Mouse (Mus musculus) spleen, adult 2 months (tissue): ENCODE data around the gene Clybl. TPM values are rescaled to one million over a fixed set of nuclear protein-coding genes. Genes with fewer than 3 reads are reported as not detected.

Source experiments
- DNase-seq, 2 experiments: peaks; one replicate each; pipeline versions ENCODE4 v3.0.0 to v3.0.0-alpha.2; 2012 to 2021; ENCODE audit warnings: low spot score in 2 of 2, low read depth in 1 of 2
- H3K27ac ChIP-seq: fragments of 200-500 bp; 2 replicates; pipeline ENCODE4 v1.5.1; 2012; ENCODE audit warnings: low read length, inconsistent platforms; ENCODE audit not compliant: insufficient read depth
- H3K27me3 ChIP-seq: fragments of 200-500 bp; 2 replicates; pipeline ENCODE4 v1.6.1; 2012; ENCODE audit warnings: mild to moderate bottlenecking, moderate library complexity, low read length, inconsistent platforms; ENCODE audit not compliant: control insufficient read depth, insufficient read depth
- H3K36me3 ChIP-seq: fragments of 200-500 bp; 2 replicates; pipeline ENCODE4 v1.6.1; 2012; ENCODE audit warnings: mild to moderate bottlenecking, low read length, inconsistent platforms; ENCODE audit not compliant: control insufficient read depth, insufficient read depth
- H3K4me1 ChIP-seq: fragments of 200-500 bp; 2 replicates; pipeline ENCODE4 v1.6.1; 2011; ENCODE audit warnings: inconsistent platforms; ENCODE audit not compliant: control insufficient read depth, insufficient read depth, insufficient read length
- H3K4me3 ChIP-seq: fragments of 200-500 bp; 2 replicates; pipeline ENCODE4 v1.5.1; 2011; ENCODE audit warnings: mild to moderate bottlenecking, inconsistent platforms; ENCODE audit not compliant: insufficient read depth, insufficient read length; ENCODE audit errors: extremely low read depth
- CTCF ChIP-seq: fragments of 200-500 bp; IDR thresholded peaks from 2 replicates; pipeline ENCODE4 v1.5.1; 2011; ENCODE audit warnings: mild to moderate bottlenecking, inconsistent platforms; ENCODE audit not compliant: insufficient read depth, insufficient read length, insufficient replicate concordance; ENCODE audit errors: extremely low read depth
- POLR2A ChIP-seq: fragments of 200-500 bp; IDR thresholded peaks from 2 replicates; pipeline ENCODE4 v1.6.1; 2011; ENCODE audit warnings: low read depth, low read length, inconsistent platforms
- WGBS: fragments of 180-500 bp; shearing (Covaris S2); methylation state at CpG from one replicate; pipeline ENCODE4 v1.1.7; 2018; 5-methylcytosine and 5-hydroxymethylcytosine counted together
- polyA plus RNA-seq: library from polyadenylated mRNA; depleted of rRNA; stranded (reverse); fragments of >200 nt; gene quantifications from 2 replicates; pipeline ENCODE4 v1.2.3, GENCODE M21; 2012

Clybl gene
- polyA plus RNA-seq, 1 experiment: 2.1 TPM

GRCm38 (mm10) chr14:122181815-122182157 lies 282 bp downstream of the Clybl start:
- peak overlapping the region; percentile 24; the same call in 1 of the 2 replicates for H3K27ac ChIP-seq
- H3K27me3 ChIP-seq: no peaks in the 10 kb centered on the region
- H3K4me1 ChIP-seq: no peaks in the 10 kb centered on the region; the same call in 1 of the 2 replicates
- H3K36me3 ChIP-seq: no peaks in the 10 kb centered on the region
- H3K4me3 ChIP-seq: peak overlapping the region; percentile 84
- WGBS: under 1% methylated on average over 12 of the region's 12 CpGs
- no peak for TF ChIP-seq POLR2A
- TF ChIP-seq CTCF: no peak
- no peak for DNase-seq

GRCm38 (mm10) chr14:122182220-122182619 lies 716 bp downstream of the Clybl start:
- no peaks in the 10 kb centered on the region; the same call in 1 of the 2 replicates for H3K4me1 ChIP-seq
- 83% methylated on average over 6 of the region's 6 CpGs for WGBS
- H3K4me3 ChIP-seq: no peak overlapping the region

GRCm38 (mm10) chr14:122183974-122184373 lies 2.5 kb downstream of the Clybl start:
- Histone ChIP-seq H3K4me1 (no peaks in the 10 kb centered on the region; the same call in 1 of the 2 replicates), H3K36me3 (no peaks in the 10 kb centered on the region), H3K27ac (no peak overlapping the region), H3K27me3 (no peaks in the 10 kb centered on the region), H3K4me3 (no peak overlapping the region)
- TF ChIP-seq CTCF: no peak
- TF ChIP-seq POLR2A: no peak
- 79% methylated on average over 11 of the region's 11 CpGs for WGBS
- no peak for DNase-seq

More at GRCm38 (mm10) chr14:122182220-122182619, 716 bp downstream of the Clybl start:
- no peaks in the 10 kb centered on the region for H3K36me3 ChIP-seq
- H3K27me3 ChIP-seq: no peaks in the 10 kb centered on the region
- TF ChIP-seq POLR2A (no peak), CTCF (no peak)
- DNase-seq: no peak
- no peak overlapping the region for H3K27ac ChIP-seq

GRCm38 (mm10) chr14:122188250-122188649 lies 6.7 kb downstream of the Clybl start:
- Histone ChIP-seq H3K27me3 (no peaks in the 10 kb centered on the region), H3K36me3 (no peaks in the 10 kb centered on the region), H3K27ac (no peak overlapping the region), H3K4me1 (no peaks in the 10 kb centered on the region; the same call in 1 of the 2 replicates), H3K4me3 (no peak overlapping the region)
- WGBS: 94% methylated on average over 5 of the region's 5 CpGs
- no peak for DNase-seq
- TF ChIP-seq CTCF: no peak
- TF ChIP-seq POLR2A: no peak

GRCm38 (mm10) chr14:122189901-122190300 lies 8.4 kb downstream of the Clybl start:
- H3K27me3 ChIP-seq: no peaks in the 10 kb centered on the region
- H3K4me3 ChIP-seq: no peak overlapping the region
- no peak for DNase-seq
- no peaks in the 10 kb centered on the region for H3K36me3 ChIP-seq
- TF ChIP-seq POLR2A (no peak), CTCF (no peak)
- H3K4me1 ChIP-seq: no peaks in the 10 kb centered on the region; the same call in 1 of the 2 replicates
- WGBS: 90% methylated on average over 5 of the region's 5 CpGs
- H3K27ac ChIP-seq: no peak overlapping the region

- no peaks in the 10 kb centered on the region for H3K27me3 ChIP-seq
- no peak for TF ChIP-seq CTCF
- TF ChIP-seq POLR2A: no peak
- no peak for DNase-seq
- H3K4me3 ChIP-seq: no peak overlapping the region
- no peaks in the 10 kb centered on the region; the same call in 1 of the 2 replicates for H3K4me1 ChIP-seq
- no peak overlapping the region for H3K27ac ChIP-seq
- no peaks in the 10 kb centered on the region for H3K36me3 ChIP-seq
- WGBS: 22% methylated on average over 2 of the region's 2 CpGs
Measured at GRCm38 (mm10) chr14:122190527-122190926, 9.0 kb downstream of the Clybl start.

- 18% methylated on average over 7 of the region's 7 CpGs for WGBS
Measured at GRCm38 (mm10) chr14:122190941-122191510, 9.5 kb downstream of the Clybl start.

More at GRCm38 (mm10) chr14:122190941-122191510, 9.5 kb downstream of the Clybl start:
- Histone ChIP-seq H3K4me1 (no peaks in the 10 kb centered on the region; the same call in 1 of the 2 replicates), H3K27ac (no peak overlapping the region), H3K36me3 (no peaks in the 10 kb centered on the region), H3K27me3 (no peaks in the 10 kb centered on the region), H3K4me3 (no peak overlapping the region)
- DNase-seq: peak; percentile 26 to 55
- TF ChIP-seq POLR2A: no peak
- TF ChIP-seq CTCF: peak; percentile 78; the same call in 1 of the 2 replicates
